Mouse (Mus musculus) right cerebral cortex, postnatal 25 days (tissue): ENCODE results near the gene Omp.

Experiments used
- DNase-seq: peaks from one replicate; pipeline ENCODE4 v3.0.0; 2022

The Omp gene

GRCm38 (mm10) chr7:98164999-98165528 lies 19.8 kb upstream of the Omp start:
- DNase-seq, result no peak

- DNase-seq, result no peak
These were observed 19.2 kb upstream of the Omp start for GRCm38 (mm10) chr7:98164382-98164998.

- DNase-seq, result no peak
These were observed 18.4 kb upstream of the Omp start for GRCm38 (mm10) chr7:98163700-98164099.

- DNase-seq, result no peak
These were observed 16.9 kb upstream of the Omp start for GRCm38 (mm10) chr7:98162239-98162638.

GRCm38 (mm10) chr7:98160041-98160740 lies 14.9 kb upstream of the Omp start:
- DNase-seq, result no peak

- DNase-seq, result no peak
These were observed 13.2 kb upstream of the Omp start for GRCm38 (mm10) chr7:98158481-98158880.

- no peak for DNase-seq
These were observed 12.5 kb upstream of the Omp start for GRCm38 (mm10) chr7:98157636-98158332.

- DNase-seq, result no peak
These were observed 11.0 kb upstream of the Omp start for GRCm38 (mm10) chr7:98156280-98156665.

- DNase-seq, result peak; percentile 70
These were observed 10.4 kb upstream of the Omp start for GRCm38 (mm10) chr7:98155546-98156279.

- DNase-seq, result no peak
These were observed 8.6 kb upstream of the Omp start for GRCm38 (mm10) chr7:98153892-98154291.

GRCm38 (mm10) chr7:98153345-98153744 lies 8.0 kb upstream of the Omp start:
- DNase-seq, result no peak

- no peak for DNase-seq
These were observed 7.1 kb upstream of the Omp start for GRCm38 (mm10) chr7:98152400-98152799.

- DNase-seq, result no peak
These were observed 5.2 kb upstream of the Omp start for GRCm38 (mm10) chr7:98150525-98150924.

GRCm38 (mm10) chr7:98149802-98150201 lies 4.5 kb upstream of the Omp start:
- DNase-seq, result no peak

- no peak for DNase-seq
These were observed 3.6 kb upstream of the Omp start for GRCm38 (mm10) chr7:98148721-98149407.

GRCm38 (mm10) chr7:98147766-98148165 lies 2.5 kb upstream of the Omp start:
- no peak for DNase-seq

- peak; percentile 19 for DNase-seq
These were observed 1.1 kb upstream of the Omp start for GRCm38 (mm10) chr7:98146447-98146845.

GRCm38 (mm10) chr7:98145842-98146446 lies 642 bp upstream of the Omp start:
- no peak for DNase-seq

GRCm38 (mm10) chr7:98142648-98143047 lies 2.7 kb downstream of the Omp start:
- no peak for DNase-seq

- no peak for DNase-seq
These were observed 3.1 kb downstream of the Omp start for GRCm38 (mm10) chr7:98142247-98142646.

- DNase-seq, result no peak
These were observed 4.1 kb downstream of the Omp start for GRCm38 (mm10) chr7:98141206-98141605.

- no peak for DNase-seq
These were observed 4.7 kb downstream of the Omp start for GRCm38 (mm10) chr7:98140597-98140996.
